Mouse (Mus musculus): ENCODE results near the gene Ap5m1. TPM values are rescaled to one million over a fixed set of nuclear protein-coding genes. Genes with fewer than 3 reads are reported as not detected.

The Ap5m1 gene
- polyA plus RNA-seq, 1 experiment, result 21.9 TPM

DNA sequence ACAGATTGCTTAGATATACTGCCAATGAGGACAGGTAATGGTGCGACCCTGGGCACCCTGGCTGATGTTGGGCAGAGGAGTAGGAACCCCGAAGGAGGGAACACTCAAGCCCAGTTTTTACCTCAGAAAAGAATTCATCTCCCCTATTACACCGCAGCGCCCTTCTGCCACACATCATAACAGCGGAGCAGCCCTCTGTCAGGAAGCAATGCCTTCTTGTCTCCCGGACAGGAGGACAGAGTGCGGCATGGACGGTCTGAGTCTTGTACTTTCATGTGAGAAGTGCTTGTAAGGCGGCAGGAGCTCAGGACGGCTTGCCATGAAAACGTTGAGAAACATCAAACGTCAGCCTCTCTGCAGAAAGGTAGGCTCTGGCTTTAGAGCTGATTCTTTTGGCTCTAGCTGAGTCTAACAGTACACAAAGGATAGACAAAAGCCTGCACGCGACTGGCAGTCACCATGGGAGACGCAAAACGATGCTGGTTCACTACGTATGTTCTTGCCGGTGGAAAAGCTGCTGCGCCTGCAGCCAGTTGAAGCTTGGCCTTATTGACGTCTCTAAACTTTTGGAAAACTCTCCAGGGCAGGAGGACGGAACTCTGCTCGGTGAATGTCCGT lies 61.4 kb downstream of the Ap5m1 start:
- Histone ChIP-seq H3K27me3 (ENCODE audit: control insufficient read depth, insufficient read depth, low read length) (no peaks in the 10 kb centered on the region; the same call in 1 of the 2 replicates), H3K27ac (ENCODE audit: insufficient read depth, low read length) (no peak overlapping the region), H3K4me1 (ENCODE audit: control insufficient read depth, insufficient read depth, low read length) (no peaks in the 10 kb centered on the region; the same call in 1 of the 2 replicates), H3K4me3 (replicated peaks; ENCODE audit: insufficient read depth, low read depth, low read length) (no peak overlapping the region)
- no peak for DNase-seq
- TF ChIP-seq POLR2A (IDR thresholded peaks at IDR 0.05; ENCODE audit: borderline replicate concordance, insufficient read depth, low read length) (no peak), CTCF (IDR thresholded peaks at IDR 0.05; ENCODE audit: borderline replicate concordance, insufficient read depth, low read depth, low read length) (no peak)
- 13% methylated on average over 23 of the region's 23 CpGs for WGBS

GRCm38 (mm10) chr14:49128544-49129263 lies 62.8 kb downstream of the Ap5m1 start:
- no peak overlapping the region for H3K27ac ChIP-seq (ENCODE audit: insufficient read depth, low read length)
- WGBS, result 36% methylated on average over 10 of the region's 10 CpGs
- TF ChIP-seq POLR2A (IDR thresholded peaks at IDR 0.05; ENCODE audit: borderline replicate concordance, insufficient read depth, low read length), result no peak
- TF ChIP-seq CTCF (IDR thresholded peaks at IDR 0.05; ENCODE audit: borderline replicate concordance, insufficient read depth, low read depth, low read length), result no peak

DNA sequence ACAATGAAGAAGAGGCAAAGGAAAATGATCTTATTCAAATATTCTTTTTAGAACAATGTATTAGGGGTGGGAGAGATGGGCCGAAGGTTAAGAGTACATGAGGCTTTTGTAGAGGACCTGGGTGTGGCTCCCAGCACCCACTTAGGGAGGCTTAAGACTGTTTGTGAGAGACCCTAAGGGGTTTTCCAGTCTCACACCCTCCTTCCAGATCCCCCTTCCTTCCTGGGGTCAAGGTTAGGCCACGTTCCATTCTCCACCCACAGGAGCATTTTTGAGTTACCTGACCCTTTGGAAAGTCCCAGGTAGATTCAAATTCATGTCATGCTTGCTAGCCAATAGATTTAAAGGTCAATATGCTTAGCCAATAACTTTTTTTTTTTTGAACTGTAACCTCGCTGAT lies 66.5 kb downstream of the Ap5m1 start:
- WGBS, result 80% methylated on average over 3 of the region's 3 CpGs
- Histone ChIP-seq H3K4me1 (ENCODE audit: control insufficient read depth, insufficient read depth, low read length) (no peaks in the 10 kb centered on the region), H3K27me3 (ENCODE audit: control insufficient read depth, insufficient read depth, low read length) (no peaks in the 10 kb centered on the region), H3K27ac (ENCODE audit: insufficient read depth, low read length) (no peak overlapping the region), H3K4me3 (replicated peaks; ENCODE audit: insufficient read depth, low read depth, low read length) (no peak overlapping the region)
- no peak for TF ChIP-seq CTCF (IDR thresholded peaks at IDR 0.05; ENCODE audit: borderline replicate concordance, insufficient read depth, low read depth, low read length)
- TF ChIP-seq POLR2A (IDR thresholded peaks at IDR 0.05; ENCODE audit: borderline replicate concordance, insufficient read depth, low read length), result no peak
- no peak for DNase-seq

More at GRCm38 (mm10) chr14:49128544-49129263, 62.8 kb downstream of the Ap5m1 start:
- no peak for DNase-seq
- Histone ChIP-seq H3K27me3 (ENCODE audit: control insufficient read depth, insufficient read depth, low read length) (no peaks in the 10 kb centered on the region; the same call in 1 of the 2 replicates), H3K4me1 (ENCODE audit: control insufficient read depth, insufficient read depth, low read length) (no peaks in the 10 kb centered on the region; the same call in 1 of the 2 replicates), H3K4me3 (replicated peaks; ENCODE audit: insufficient read depth, low read depth, low read length) (no peak overlapping the region)

DNA sequence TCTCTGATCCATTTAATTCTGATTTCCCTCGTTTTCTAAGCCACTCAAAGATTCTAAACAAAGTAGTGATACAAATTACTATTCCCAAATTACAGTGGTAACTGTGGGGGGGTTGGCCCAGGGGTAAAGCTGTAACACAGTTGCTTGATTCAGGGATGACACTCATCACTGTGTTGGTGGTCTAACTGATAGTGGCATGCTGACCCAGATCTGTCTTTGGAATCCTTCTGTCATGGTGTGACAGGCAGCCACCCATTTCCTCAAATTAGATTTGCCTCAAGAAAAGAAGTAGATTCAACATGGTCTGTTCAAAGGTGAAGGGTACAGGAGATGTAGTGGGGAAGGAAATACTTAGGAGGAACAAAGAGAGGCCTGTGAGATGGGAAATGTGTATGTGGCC lies 72.3 kb downstream of the Ap5m1 start:
- 60% methylated on average over 1 of the region's 1 CpGs for WGBS
- Histone ChIP-seq H3K4me1 (ENCODE audit: control insufficient read depth, insufficient read depth, low read length) (no peaks in the 10 kb centered on the region), H3K4me3 (replicated peaks; ENCODE audit: insufficient read depth, low read depth, low read length) (no peak overlapping the region), H3K27me3 (ENCODE audit: control insufficient read depth, insufficient read depth, low read length) (no peaks in the 10 kb centered on the region), H3K27ac (ENCODE audit: insufficient read depth, low read length) (no peak overlapping the region)
- no peak for TF ChIP-seq CTCF (IDR thresholded peaks at IDR 0.05; ENCODE audit: borderline replicate concordance, insufficient read depth, low read depth, low read length)
- TF ChIP-seq POLR2A (IDR thresholded peaks at IDR 0.05; ENCODE audit: borderline replicate concordance, insufficient read depth, low read length), result no peak
- DNase-seq, result no peak

DNA sequence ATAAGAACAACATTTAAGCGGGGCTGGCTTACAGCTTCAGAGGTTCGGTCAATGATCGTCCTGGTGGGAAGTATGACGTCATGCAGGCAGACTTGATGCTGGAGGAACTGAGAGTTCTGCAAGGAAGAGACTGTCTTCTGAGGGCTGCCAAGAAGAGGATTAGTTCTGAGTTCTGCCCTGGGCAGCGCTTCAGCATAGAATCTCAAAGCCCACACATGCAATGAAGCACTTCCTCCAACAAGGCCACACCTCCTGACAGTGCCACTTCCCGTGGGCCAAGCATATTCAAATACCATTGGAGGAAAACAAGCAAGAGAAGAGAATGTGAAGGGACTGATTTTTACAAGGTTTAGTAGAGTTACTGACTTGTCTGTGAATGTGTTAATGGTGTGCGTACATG lies 74.9 kb downstream of the Ap5m1 start:
- no peak overlapping the region for H3K4me3 ChIP-seq (replicated peaks; ENCODE audit: insufficient read depth, low read depth, low read length)
- TF ChIP-seq CTCF (IDR thresholded peaks at IDR 0.05; ENCODE audit: borderline replicate concordance, insufficient read depth, low read depth, low read length) (no peak), POLR2A (IDR thresholded peaks at IDR 0.05; ENCODE audit: borderline replicate concordance, insufficient read depth, low read length) (no peak)
- DNase-seq, result no peak
- WGBS, result 83% methylated on average over 7 of the region's 7 CpGs
- H3K4me1 ChIP-seq (ENCODE audit: control insufficient read depth, insufficient read depth, low read length), result no peaks in the 10 kb centered on the region
- H3K27ac ChIP-seq (ENCODE audit: insufficient read depth, low read length), result no peak overlapping the region
- no peaks in the 10 kb centered on the region for H3K27me3 ChIP-seq (ENCODE audit: control insufficient read depth, insufficient read depth, low read length)

Other genes starting within 250 kb of the Ap5m1 start
- gene Exoc5, start 556 bp downstream of the Ap5m1 start, polyA plus RNA-seq (2012; rRNA removed), result 27.1 and 27.7 TPM in 2 replicates
- gene Naa30, start 106.1 kb downstream of the Ap5m1 start, polyA plus RNA-seq (2012; rRNA removed), result 20.7 and 22.3 TPM in 2 replicates
- not detected in 2 replicates for gene ccdc198, start 179.4 kb downstream of the Ap5m1 start, polyA plus RNA-seq (2012; rRNA removed)